Mouse (Mus musculus) fat pad, adult 2 months (tissue): ENCODE measurements around the gene Kif13a.

Experiments used
- DNase-seq: peaks from one replicate; pipeline ENCODE4 v3.0.0-alpha.2; 2011; ENCODE audit warnings: low read depth, low spot score; ENCODE audit errors: extremely low read depth

Gene Kif13a

GRCm38 (mm10) chr13:46925671-46926070, 4.0 kb downstream of the Kif13a start:
- no peak for DNase-seq

- no peak for DNase-seq
Observed at GRCm38 (mm10) chr13:46921559-46921958, 8.1 kb downstream of the Kif13a start.

DNA sequence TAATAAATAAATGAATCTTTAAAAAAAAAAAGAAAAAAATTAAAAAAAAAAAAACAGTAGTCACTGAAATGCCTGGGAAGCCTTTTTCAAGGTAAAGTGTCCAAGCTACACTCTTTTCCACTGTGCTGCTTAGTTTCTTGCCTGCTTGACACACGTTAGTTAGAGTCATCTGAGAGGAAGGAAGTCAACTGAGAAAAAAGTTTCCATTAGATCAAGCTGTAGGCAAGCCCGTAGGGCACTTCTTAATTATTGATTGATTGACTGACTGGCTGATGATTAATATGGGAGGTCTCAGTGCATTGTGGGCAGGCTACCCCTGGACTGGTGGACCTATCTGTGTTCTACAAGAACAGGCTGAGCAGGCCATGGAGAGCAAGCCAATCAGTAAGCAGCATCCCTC, 9.9 kb downstream of the Kif13a start:
- DNase-seq = no peak

- DNase-seq = no peak
Observed at GRCm38 (mm10) chr13:46918509-46918908, 11.2 kb downstream of the Kif13a start.

DNA sequence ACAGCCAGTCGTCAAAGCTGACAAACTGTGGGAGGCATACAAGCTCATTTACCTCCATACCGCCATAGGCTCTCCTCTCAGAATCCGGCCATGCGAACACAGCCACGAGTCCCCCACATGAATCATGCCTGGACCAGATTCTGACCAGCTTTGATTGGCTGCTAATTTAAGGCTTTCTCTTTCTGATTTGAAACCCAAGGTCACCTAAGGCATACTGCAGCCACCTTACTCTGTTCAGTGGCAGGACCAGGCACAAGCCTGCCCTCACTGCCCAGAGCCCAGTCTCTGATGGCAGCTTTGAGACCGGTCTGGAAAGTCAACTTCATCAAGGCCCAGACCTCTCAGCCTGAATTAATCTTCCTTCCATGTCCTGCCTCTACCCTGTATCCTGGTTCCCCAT, 17.7 kb downstream of the Kif13a start:
- no peak for DNase-seq

DNA sequence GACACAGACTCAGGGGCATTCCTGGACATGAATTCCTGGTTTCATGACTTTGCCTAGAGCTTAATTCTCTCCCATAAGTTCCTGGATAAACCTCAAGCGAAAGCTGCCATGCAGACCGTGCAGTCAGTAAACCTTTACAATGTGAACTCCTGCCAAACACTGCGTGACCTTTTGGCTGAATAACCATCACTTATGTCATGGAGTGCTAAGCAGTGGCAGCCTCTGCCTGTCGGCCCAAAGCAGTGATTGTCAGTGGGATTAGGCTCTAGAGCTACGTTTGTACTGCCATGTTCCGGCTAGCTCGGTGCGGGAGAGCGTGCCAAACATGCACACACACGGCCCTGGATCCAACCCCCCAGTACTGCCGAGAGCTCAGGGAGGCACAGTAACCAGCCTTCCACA, 18.6 kb downstream of the Kif13a start:
- DNase-seq = no peak

- DNase-seq = no peak
Observed at GRCm38 (mm10) chr13:46909946-46910345, 19.7 kb downstream of the Kif13a start.

DNA sequence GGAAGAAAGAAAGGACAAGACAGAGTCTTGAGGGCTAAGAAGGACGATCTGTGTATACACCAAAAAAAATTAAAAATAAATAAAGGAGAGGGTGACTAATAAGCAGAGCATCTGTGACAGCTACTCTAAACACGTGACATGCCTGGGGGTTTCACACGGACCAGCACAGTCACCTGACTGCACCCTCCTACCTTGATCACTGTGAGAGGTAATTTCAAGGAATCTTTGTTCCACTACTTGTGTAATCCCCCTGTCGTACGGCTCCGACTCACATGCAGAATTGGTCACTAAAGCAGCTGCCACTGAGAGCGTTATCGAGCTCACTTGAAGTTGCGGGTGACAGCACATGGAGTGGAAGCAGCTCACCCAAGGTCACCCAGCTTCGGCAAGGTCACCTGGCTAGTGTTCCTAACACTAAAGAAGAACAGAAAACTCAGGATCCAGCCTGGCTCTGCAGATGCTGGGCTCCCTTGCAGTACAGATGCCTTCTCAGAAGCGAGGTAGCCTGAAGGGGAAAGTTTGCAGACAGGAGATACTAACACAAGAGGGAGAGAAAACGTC, 20.6 kb downstream of the Kif13a start:
- DNase-seq = no peak

DNA sequence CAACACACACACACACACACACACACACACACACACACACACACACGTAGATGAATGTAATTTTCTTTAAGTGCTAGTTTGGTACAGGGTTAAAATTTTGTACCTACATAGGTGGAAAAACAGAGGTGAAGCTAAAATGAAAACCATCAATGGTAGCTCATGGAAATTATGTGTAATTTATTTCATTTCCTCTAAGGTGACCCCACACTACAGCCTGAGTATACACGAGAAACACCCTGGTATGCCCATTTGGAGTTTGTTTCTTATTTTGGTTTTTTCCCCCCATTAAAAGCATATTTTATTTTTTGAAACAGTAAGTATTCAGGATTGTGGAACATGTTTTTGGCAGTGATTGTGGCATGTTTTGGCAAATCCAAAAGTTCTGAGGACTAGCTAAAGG, 21.3 kb downstream of the Kif13a start:
- no peak for DNase-seq

GRCm38 (mm10) chr13:46907861-46908260, 21.8 kb downstream of the Kif13a start:
- DNase-seq = no peak

DNA sequence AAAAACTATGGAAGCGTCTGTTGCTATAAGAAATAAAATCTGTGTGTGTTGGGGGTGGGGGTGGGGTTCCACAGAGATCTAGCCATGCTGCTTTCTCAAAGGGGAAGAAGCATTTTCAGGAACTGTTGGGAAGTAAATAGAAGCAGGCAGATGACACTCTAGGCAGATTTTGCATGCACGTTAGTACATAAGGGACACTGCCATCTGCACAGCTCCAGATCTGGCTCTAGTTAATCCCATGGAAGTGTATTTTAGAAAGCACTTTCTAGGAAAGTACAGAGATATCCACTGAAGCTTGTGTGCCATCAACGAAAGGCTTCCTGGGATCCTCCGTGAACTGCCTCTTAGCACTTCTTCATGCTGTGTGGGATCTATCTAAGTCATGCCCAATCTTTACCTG, 22.6 kb downstream of the Kif13a start:
- no peak for DNase-seq

DNA sequence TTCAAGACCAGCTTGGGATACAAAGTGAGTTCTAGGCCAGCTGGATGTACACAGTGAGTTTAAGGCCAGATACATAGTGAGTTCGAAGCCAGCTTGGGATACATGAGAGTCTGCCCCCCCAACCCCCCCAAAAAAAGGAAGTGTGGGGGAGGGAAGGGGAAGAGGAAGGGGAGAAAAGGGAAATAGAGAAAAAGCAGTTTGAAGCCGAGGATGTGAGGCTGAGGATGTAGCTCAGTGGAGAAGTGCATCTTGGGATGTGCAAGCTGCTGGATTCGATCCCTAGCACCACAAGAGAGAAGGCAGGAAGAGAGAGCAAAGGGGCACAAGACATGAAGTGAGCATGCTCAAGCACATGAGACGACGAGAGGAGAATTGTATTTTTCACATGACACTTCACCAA, 23.7 kb downstream of the Kif13a start:
- no peak for DNase-seq

GRCm38 (mm10) chr13:46904982-46905621, 24.6 kb downstream of the Kif13a start:
- no peak for DNase-seq

GRCm38 (mm10) chr13:46902568-46903255, 27.0 kb downstream of the Kif13a start:
- DNase-seq = no peak

DNA sequence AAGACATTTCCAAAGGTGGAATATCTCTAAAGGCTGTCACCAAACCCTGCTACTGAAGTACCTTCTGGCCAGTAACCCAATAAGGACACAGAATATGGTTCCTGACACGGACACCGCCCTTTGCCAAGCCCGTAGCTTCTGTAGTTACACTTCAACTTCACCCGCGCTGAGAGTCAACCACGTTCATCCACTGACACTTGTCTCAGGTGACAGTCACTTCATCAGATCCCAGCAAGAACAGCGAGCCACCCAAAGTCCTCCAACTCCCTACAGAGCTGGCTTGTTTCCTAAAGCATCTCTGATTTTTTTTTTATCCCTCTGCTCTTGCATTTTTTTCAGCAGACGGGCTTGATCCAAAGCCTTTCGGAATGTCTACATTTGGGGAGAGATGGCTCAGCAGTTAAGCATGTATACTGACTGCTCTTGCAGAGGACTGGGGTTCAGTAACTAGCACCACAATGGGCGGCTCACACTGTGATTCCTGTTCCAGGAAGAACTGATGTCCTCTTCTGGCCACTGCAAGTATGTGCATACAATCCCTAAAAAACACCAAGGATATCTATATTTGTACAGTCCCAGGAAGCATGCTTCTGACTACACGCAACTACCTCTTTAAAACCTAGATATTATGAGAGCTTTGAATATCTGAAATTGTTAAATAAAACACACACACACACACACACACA, 28.7 kb downstream of the Kif13a start:
- no peak for DNase-seq

DNA sequence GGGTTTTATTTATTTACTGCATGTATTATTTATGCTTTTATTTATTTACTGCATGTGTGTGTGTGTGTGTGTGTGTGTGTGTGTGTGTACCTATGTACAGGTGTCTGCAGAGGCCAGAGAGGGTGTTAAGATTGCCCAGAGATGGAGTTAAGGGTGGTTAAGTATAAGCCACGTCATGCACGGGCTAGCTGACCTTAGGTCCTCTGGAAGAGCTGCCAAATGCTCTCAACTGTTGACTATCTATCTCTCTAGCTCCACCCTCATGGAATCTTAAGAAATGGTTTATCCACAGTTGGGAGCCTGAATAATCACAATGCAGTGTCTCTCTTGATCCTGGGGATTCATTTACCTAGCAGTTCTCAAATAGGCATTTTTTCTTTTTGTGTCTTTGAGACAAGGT, 30.8 kb downstream of the Kif13a start:
- DNase-seq = no peak

GRCm38 (mm10) chr13:46898411-46898810, 31.3 kb downstream of the Kif13a start:
- no peak for DNase-seq

GRCm38 (mm10) chr13:46892380-46892779, 37.3 kb downstream of the Kif13a start:
- no peak for DNase-seq

DNA sequence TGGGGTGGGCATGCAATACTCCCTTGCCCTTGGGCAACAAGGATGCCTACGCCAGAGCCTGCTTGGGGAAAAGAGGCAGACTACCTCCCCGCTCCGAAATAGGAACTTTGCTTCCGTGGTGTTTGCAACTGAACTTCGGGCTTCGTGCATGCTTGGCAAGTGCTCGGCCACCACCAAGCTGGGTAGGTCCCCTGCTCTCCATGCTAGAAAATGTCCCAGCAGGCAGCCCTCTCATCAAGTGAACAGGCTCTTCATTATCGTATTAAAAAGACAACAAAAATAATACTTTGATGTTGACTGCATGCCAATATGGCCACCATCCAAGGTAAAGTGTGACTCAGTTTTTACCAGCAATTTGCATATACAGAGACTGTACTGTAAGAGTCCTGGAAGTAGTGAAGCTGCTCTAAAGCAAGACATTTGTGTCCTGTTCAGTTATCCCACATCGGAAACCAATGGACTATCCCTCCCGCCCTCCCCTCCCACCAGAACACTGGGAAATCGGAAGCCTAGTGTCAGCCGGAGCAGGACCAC, 41.5 kb downstream of the Kif13a start:
- no peak for DNase-seq

- no peak for DNase-seq
Observed at GRCm38 (mm10) chr13:46886497-46887261, 43.0 kb downstream of the Kif13a start.

DNA sequence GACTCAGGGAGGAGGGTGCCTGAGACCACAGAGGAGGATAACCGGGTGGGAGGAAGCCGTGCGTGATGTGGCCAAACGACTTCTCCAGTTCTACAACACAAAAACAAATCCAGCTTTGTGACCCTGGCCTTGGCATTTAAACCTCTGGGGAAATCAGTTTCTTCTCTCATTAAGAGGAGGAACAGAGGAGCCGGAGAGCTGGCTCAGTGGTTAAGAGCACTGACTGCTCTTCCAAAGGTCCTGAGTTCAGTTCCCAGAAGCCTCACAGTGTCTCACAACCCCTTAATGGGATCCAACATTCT, 44.0 kb downstream of the Kif13a start:
- no peak for DNase-seq
